Mouse (Mus musculus) spleen, adult 2 months (tissue): ENCODE data around the gene Ilvbl. TPM values are rescaled to one million over a fixed set of nuclear protein-coding genes. Genes with fewer than 3 reads are reported as not detected.

ENCODE experiments used
- DNase-seq, 2 experiments: peaks; one replicate each; pipeline versions ENCODE4 v3.0.0 to v3.0.0-alpha.2; 2012 to 2021; ENCODE audit warnings: low spot score in 2 of 2, low read depth in 1 of 2
- H3K27ac ChIP-seq: fragments of 200-500 bp; 2 replicates; pipeline ENCODE4 v1.5.1; 2012; ENCODE audit warnings: low read length, inconsistent platforms; ENCODE audit not compliant: insufficient read depth
- H3K27me3 ChIP-seq: fragments of 200-500 bp; 2 replicates; pipeline ENCODE4 v1.6.1; 2012; ENCODE audit warnings: mild to moderate bottlenecking, moderate library complexity, low read length, inconsistent platforms; ENCODE audit not compliant: control insufficient read depth, insufficient read depth
- H3K36me3 ChIP-seq: fragments of 200-500 bp; 2 replicates; pipeline ENCODE4 v1.6.1; 2012; ENCODE audit warnings: mild to moderate bottlenecking, low read length, inconsistent platforms; ENCODE audit not compliant: control insufficient read depth, insufficient read depth
- H3K4me1 ChIP-seq: fragments of 200-500 bp; 2 replicates; pipeline ENCODE4 v1.6.1; 2011; ENCODE audit warnings: inconsistent platforms; ENCODE audit not compliant: control insufficient read depth, insufficient read depth, insufficient read length
- H3K4me3 ChIP-seq: fragments of 200-500 bp; 2 replicates; pipeline ENCODE4 v1.5.1; 2011; ENCODE audit warnings: mild to moderate bottlenecking, inconsistent platforms; ENCODE audit not compliant: insufficient read depth, insufficient read length; ENCODE audit errors: extremely low read depth
- CTCF ChIP-seq: fragments of 200-500 bp; IDR thresholded peaks from 2 replicates; pipeline ENCODE4 v1.5.1; 2011; ENCODE audit warnings: mild to moderate bottlenecking, inconsistent platforms; ENCODE audit not compliant: insufficient read depth, insufficient read length, insufficient replicate concordance; ENCODE audit errors: extremely low read depth
- POLR2A ChIP-seq: fragments of 200-500 bp; IDR thresholded peaks from 2 replicates; pipeline ENCODE4 v1.6.1; 2011; ENCODE audit warnings: low read depth, low read length, inconsistent platforms
- WGBS: fragments of 180-500 bp; shearing (Covaris S2); methylation state at CpG from one replicate; pipeline ENCODE4 v1.1.7; 2018; 5-methylcytosine and 5-hydroxymethylcytosine counted together
- polyA plus RNA-seq: library from polyadenylated mRNA; depleted of rRNA; stranded (reverse); fragments of >200 nt; gene quantifications from 2 replicates; pipeline ENCODE4 v1.2.3, GENCODE M21; 2012

Ilvbl gene
- polyA plus RNA-seq, 1 experiment: 33.5 TPM

- no peaks in the 10 kb centered on the region for H3K27me3 ChIP-seq
- H3K4me1 ChIP-seq: no peaks in the 10 kb centered on the region
- H3K27ac ChIP-seq: no peak overlapping the region
- WGBS: 93% methylated on average over 7 of the region's 7 CpGs
- TF ChIP-seq POLR2A (no peak), CTCF (no peak)
- H3K36me3 ChIP-seq: peaks cover 24% of the 10 kb centered on the region
- no peak overlapping the region for H3K4me3 ChIP-seq
- DNase-seq: no peak
Measured at GRCm38 (mm10) chr10:78581121-78581520, 7.0 kb downstream of the Ilvbl start.

- WGBS: 76% methylated on average over 9 of the region's 9 CpGs
- no peak for DNase-seq
- Histone ChIP-seq H3K36me3 (peaks cover 19% of the 10 kb centered on the region), H3K27ac (no peak overlapping the region), H3K4me3 (no peak overlapping the region), H3K4me1 (no peaks in the 10 kb centered on the region), H3K27me3 (no peaks in the 10 kb centered on the region)
- TF ChIP-seq CTCF: no peak
- TF ChIP-seq POLR2A: no peak
Measured at GRCm38 (mm10) chr10:78583347-78583746, 9.2 kb downstream of the Ilvbl start.

GRCm38 (mm10) chr10:78583939-78584338, 9.8 kb downstream of the Ilvbl start:
- no peak for TF ChIP-seq CTCF
- TF ChIP-seq POLR2A: no peak
- H3K27me3 ChIP-seq: no peaks in the 10 kb centered on the region
- no peak for DNase-seq
- WGBS: 87% methylated on average over 3 of the region's 3 CpGs
- H3K36me3 ChIP-seq: peaks cover 18% of the 10 kb centered on the region
- H3K27ac ChIP-seq: no peak overlapping the region
- no peak overlapping the region for H3K4me3 ChIP-seq
- no peaks in the 10 kb centered on the region for H3K4me1 ChIP-seq

GRCm38 (mm10) chr10:78584996-78585395, 10.8 kb downstream of the Ilvbl start:
- no peak for DNase-seq
- Histone ChIP-seq H3K4me3 (no peak overlapping the region), H3K27me3 (no peaks in the 10 kb centered on the region), H3K4me1 (no peaks in the 10 kb centered on the region), H3K27ac (no peak overlapping the region), H3K36me3 (peaks cover 11% of the 10 kb centered on the region)
- WGBS: 91% methylated on average over 1 of the region's 1 CpGs
- TF ChIP-seq POLR2A (no peak), CTCF (no peak)

GRCm38 (mm10) chr10:78585606-78586005, 11.5 kb downstream of the Ilvbl start:
- H3K4me3 ChIP-seq: no peak overlapping the region

GRCm38 (mm10) chr10:78586026-78586425, 11.9 kb downstream of the Ilvbl start:
- Histone ChIP-seq H3K27ac (no peak overlapping the region), H3K27me3 (no peaks in the 10 kb centered on the region), H3K4me1 (no peaks in the 10 kb centered on the region; the same call in 1 of the 2 replicates), H3K4me3 (no peak overlapping the region), H3K36me3 (peaks cover 9% of the 10 kb centered on the region)
- WGBS: 97% methylated on average over 13 of the region's 13 CpGs
- TF ChIP-seq POLR2A (no peak), CTCF (no peak)
- no peak for DNase-seq

More at GRCm38 (mm10) chr10:78585606-78586005, 11.5 kb downstream of the Ilvbl start:
- TF ChIP-seq CTCF (no peak), POLR2A (no peak)
- peaks cover 9% of the 10 kb centered on the region for H3K36me3 ChIP-seq
- no peak for DNase-seq
- no peaks in the 10 kb centered on the region; the same call in 1 of the 2 replicates for H3K4me1 ChIP-seq
- no peak overlapping the region for H3K27ac ChIP-seq
- H3K27me3 ChIP-seq: no peaks in the 10 kb centered on the region
- WGBS: 96% methylated on average over 22 of the region's 22 CpGs

GRCm38 (mm10) chr10:78589291-78589690, 15.1 kb downstream of the Ilvbl start:
- DNase-seq: no peak
- Histone ChIP-seq H3K4me1 (peaks cover 6% of the 10 kb centered on the region; the same call in 1 of the 2 replicates), H3K27ac (no peak overlapping the region), H3K4me3 (no peak overlapping the region), H3K27me3 (no peaks in the 10 kb centered on the region), H3K36me3 (no peaks in the 10 kb centered on the region; the same call in 1 of the 2 replicates)
- TF ChIP-seq CTCF (no peak), POLR2A (no peak)
- 95% methylated on average over 18 of the region's 18 CpGs for WGBS
